ENCODE assay signal across 13 mouse cellular contexts in genomic region chr7:110989286-110989879, GRCm38 (mm10). TPM values are rescaled to one million over a fixed set of nuclear protein-coding genes. Genes with fewer than 3 reads are reported as not detected.
DNase-seq lines count a peak whose midpoint lies in the region; ATAC-seq and TF ChIP-seq lines count a peak whose summit lies in the region.
"Had no signal": no experiment of that assay in that cellular context is flagged by ENCODE, and none has a peak within 500 bp of the region (broad histone marks: within the 10 kb centered on the region; RNA-seq: fewer than 3 reads in every experiment).

No protein-coding gene starts in this region.

- intact Hi-C loops in heart, postnatal 25 days (cut with DNase I), result no loop called here

- H3K36me3 ChIP-seq in liver, embryonic 12.5 days, result no peaks in the 10 kb centered on the region
- no peaks in the 10 kb centered on the region for H3K36me3 ChIP-seq in intestine, postnatal 0 days (ENCODE audit: control insufficient read depth, insufficient read depth)
- H3K36me3 ChIP-seq in stomach, postnatal 0 days (ENCODE audit: control insufficient read depth, insufficient read depth, low read length), result no peaks in the 10 kb centered on the region
- H3K36me3 ChIP-seq: embryonic facial prominence, embryonic 15.5 days; hindbrain, embryonic 10.5 days; midbrain, embryonic 15.5 days had no signal

- TF ChIP-seq CTCF in intestine, postnatal 0 days (IDR thresholded peaks at IDR 0.05; ENCODE audit: low read depth), result no peak
- no peak for TF ChIP-seq CTCF in stomach, postnatal 0 days (IDR thresholded peaks at IDR 0.05; ENCODE audit: low read depth)

- no peaks in the 10 kb centered on the region for H3K9me3 ChIP-seq in liver, embryonic 12.5 days (replicated peaks)
- no peaks in the 10 kb centered on the region for H3K9me3 ChIP-seq in intestine, postnatal 0 days (ENCODE audit: control insufficient read depth)
- no peaks in the 10 kb centered on the region for H3K9me3 ChIP-seq in stomach, postnatal 0 days (ENCODE audit: control insufficient read depth, low read length)
- H3K9me3 ChIP-seq: embryonic facial prominence, embryonic 15.5 days; hindbrain, embryonic 10.5 days; midbrain, embryonic 15.5 days had no signal

- no peak for ATAC-seq in liver, embryonic 12.5 days
- ATAC-seq in intestine, postnatal 0 days, result no peak
- ATAC-seq in stomach, postnatal 0 days (ENCODE audit: low FRiP score, low TSS enrichment), result no peak
- ATAC-seq: midbrain, embryonic 15.5 days had no signal

- H3K9ac ChIP-seq in liver, embryonic 12.5 days, result no peak overlapping the region
- no peak overlapping the region for H3K9ac ChIP-seq in intestine, postnatal 0 days (ENCODE audit: low read depth, low read length)
- no peak overlapping the region for H3K9ac ChIP-seq in stomach, postnatal 0 days (ENCODE audit: low read length)
- H3K9ac ChIP-seq: embryonic facial prominence, embryonic 15.5 days; midbrain, embryonic 15.5 days had no signal

- TF ChIP-seq EP300 in stomach, postnatal 0 days (optimal IDR thresholded peaks at IDR 0.05), result no peak

- H3K4me2 ChIP-seq in liver, embryonic 12.5 days, result no peak overlapping the region
- H3K4me2 ChIP-seq in intestine, postnatal 0 days (replicated peaks; ENCODE audit: low read depth), result no peak overlapping the region
- H3K4me2 ChIP-seq in stomach, postnatal 0 days (replicated peaks; ENCODE audit: low read depth), result no peak overlapping the region
- H3K4me2 ChIP-seq: embryonic facial prominence, embryonic 15.5 days; midbrain, embryonic 15.5 days had no signal

- no peak overlapping the region for H3K4me3 ChIP-seq in liver, embryonic 12.5 days
- no peak overlapping the region for H3K4me3 ChIP-seq in intestine, postnatal 0 days (ENCODE audit: low read depth, low read length)
- H3K4me3 ChIP-seq in stomach, postnatal 0 days (ENCODE audit: low read depth, low read length), result no peak overlapping the region
- H3K4me3 ChIP-seq: embryonic facial prominence, embryonic 15.5 days; hindbrain, embryonic 10.5 days; midbrain, embryonic 15.5 days had no signal

- 64% methylated on average over 5 of the region's 5 CpGs for WGBS in liver, embryonic 12.5 days (ENCODE audit: insufficient replicate concordance)
- 34% methylated on average over 5 of the region's 5 CpGs for WGBS in intestine, postnatal 0 days
- WGBS in stomach, postnatal 0 days, result 45% methylated on average over 5 of the region's 5 CpGs

- H3K27ac ChIP-seq in liver, embryonic 12.5 days, result 0 out of 2 replicates have a peak overlapping the region, but pooled peaks have one; percentile 27
- H3K27ac ChIP-seq in intestine, postnatal 0 days (ENCODE audit: low read depth, low read length), result peak overlapping the region; percentile 63
- H3K27ac ChIP-seq in stomach, postnatal 0 days (replicated peaks), result peak overlapping the region; percentile 24; the same call in 1 of the 2 replicates
- H3K27ac ChIP-seq: embryonic facial prominence, embryonic 15.5 days; hindbrain, embryonic 10.5 days; midbrain, embryonic 15.5 days had no signal

- H3K27me3 ChIP-seq in liver, embryonic 12.5 days (replicated peaks), result no peaks in the 10 kb centered on the region
- no peaks in the 10 kb centered on the region for H3K27me3 ChIP-seq in intestine, postnatal 0 days (replicated peaks; ENCODE audit: control insufficient read depth, insufficient read depth, low read length)
- no peaks in the 10 kb centered on the region for H3K27me3 ChIP-seq in stomach, postnatal 0 days (ENCODE audit: control insufficient read depth, insufficient read depth, low read length)
- H3K27me3 ChIP-seq: embryonic facial prominence, embryonic 15.5 days; midbrain, embryonic 15.5 days had no signal

- peaks cover 32% of the 10 kb centered on the region for H3K4me1 ChIP-seq in liver, embryonic 12.5 days
- peaks cover 4% of the 10 kb centered on the region for H3K4me1 ChIP-seq in intestine, postnatal 0 days (replicated peaks; ENCODE audit: control insufficient read depth, insufficient read depth, low read length)
- H3K4me1 ChIP-seq in stomach, postnatal 0 days (replicated peaks; ENCODE audit: control insufficient read depth, insufficient read depth), result 0 out of 2 replicates have a peak, but pooled peaks cover 4% of the 10 kb centered on the region
- H3K4me1 ChIP-seq: midbrain, embryonic 15.5 days had no signal

- peak; percentile 88 for DNase-seq in heart, adult 11 months
- no peak for DNase-seq in heart, postnatal 25 days (ENCODE audit: low spot score)
- no peak for DNase-seq in liver
- no peak for DNase-seq in stomach, postnatal 0 days (ENCODE audit: low spot score)
- no peak for DNase-seq in layer of hippocampus, adult 11-12 months (ENCODE audit: low spot score)
- DNase-seq in gastrocnemius, postnatal 10 days, result no peak
- DNase-seq: cerebellum, adult 9-10 months; lung, postnatal 14 days had no signal

RNA-seq across cellular contexts. Expression of gene Mrvi1, which starts 7.1 kb away (rescaled TPM):
- 10 to 100 TPM; 10.6 to 16.1 TPM for total RNA-seq in heart, postnatal 25 days (2021)
- polyA plus RNA-seq in liver, embryonic 12.5 days (2016; fragmentation: Nextera tagmentation; extraction: Ambion mirVana), result 14.7 and 14.9 TPM in 2 replicates
- polyA plus RNA-seq in intestine, postnatal 0 days (2015; fragmentation: Nextera tagmentation; extraction: Ambion mirVana), result 6.7 and 9.6 TPM in 2 replicates
- 8.4 and 9.1 TPM in 2 replicates for polyA plus RNA-seq in stomach, postnatal 0 days (2015; fragmentation: Nextera tagmentation; extraction: Ambion mirVana)
- 1 to 10 TPM; 4.7 to 7.0 TPM for total RNA-seq in gastrocnemius, postnatal 10 days (2021)

RNA-seq across cellular contexts. Expression of gene Ctr9, which starts 39.4 kb away (rescaled TPM):
- total RNA-seq in heart, postnatal 25 days (2021), result 10 to 100 TPM; 15.2 to 19.3 TPM
- 40.3 and 40.5 TPM in 2 replicates for polyA plus RNA-seq in liver, embryonic 12.5 days (2016; fragmentation: Nextera tagmentation; extraction: Ambion mirVana)
- 23.2 and 30.8 TPM in 2 replicates for polyA plus RNA-seq in intestine, postnatal 0 days (2015; fragmentation: Nextera tagmentation; extraction: Ambion mirVana)
- 22.4 and 26.4 TPM in 2 replicates for polyA plus RNA-seq in stomach, postnatal 0 days (2015; fragmentation: Nextera tagmentation; extraction: Ambion mirVana)
- 10 to 100 TPM; 17.3 to 20.2 TPM for total RNA-seq in gastrocnemius, postnatal 10 days (2021)
